Mouse (Mus musculus) ES-E14 (cell line): Measurements from ENCODE around the gene Appl1. TPM values are rescaled to one million over a fixed set of nuclear protein-coding genes. Genes with fewer than 3 reads are reported as not detected.

Experiments used
- DNase-seq: peaks from one replicate; pipeline ENCODE4 v3.0.0-alpha.2; 2013; ENCODE audit warnings: low read depth, low spot score
- H3K27ac ChIP-seq: 2 replicates; pipeline ENCODE4 v1.5.1; 2012; ENCODE audit warnings: low read depth, mild to moderate bottlenecking, low read length, moderate library complexity, mixed read lengths; ENCODE audit not compliant: poor library complexity, insufficient read depth, severe bottlenecking
- H3K36me3 ChIP-seq: 2 replicates; pipeline ENCODE4 v1.6.1; 2012; ENCODE audit warnings: mild to moderate bottlenecking, low read length, moderate library complexity, mixed read lengths; ENCODE audit not compliant: control insufficient read depth, poor library complexity, insufficient read depth, severe bottlenecking
- H3K4me1 ChIP-seq, 2 experiments: fragments of 150-350 bp in 1 of 2; sonication (generic) in 1 of 2; 2 replicates each; pipeline ENCODE4 v1.6.1; 2012; ENCODE audit warnings: low read length in 2 of 2, mild to moderate bottlenecking in 1 of 2, mixed read lengths in 1 of 2; ENCODE audit not compliant: control insufficient read depth in 2 of 2, insufficient read depth in 2 of 2, poor library complexity in 1 of 2
- H3K4me3 ChIP-seq, 2 experiments: fragments of 150-350 bp in 1 of 2; sonication (generic) in 1 of 2; 2 replicates each; pipeline ENCODE4 v1.5.1; 2012; ENCODE audit warnings: low read length in 2 of 2, low read depth in 1 of 2, mild to moderate bottlenecking in 1 of 2, mixed read lengths in 1 of 2; ENCODE audit not compliant: insufficient read depth in 1 of 2, poor library complexity in 1 of 2, severe bottlenecking in 1 of 2
- H3K9ac ChIP-seq: 2 replicates; pipeline ENCODE4 v1.6.1; 2012; ENCODE audit warnings: low read depth, mild to moderate bottlenecking, low read length, mixed read lengths; ENCODE audit not compliant: poor library complexity, insufficient read depth, severe bottlenecking
- H3K9me3 ChIP-seq: fragments of 150-350 bp; sonication (generic); 2 replicates; pipeline ENCODE4 v1.6.1; 2012; ENCODE audit warnings: low read depth, mild to moderate bottlenecking, low read length; ENCODE audit not compliant: control insufficient read depth, insufficient read depth
- CHD2 ChIP-seq: IDR thresholded peaks from 2 replicates; pipeline ENCODE4 v1.6.1; 2014; ENCODE audit warnings: mild to moderate bottlenecking, low read depth, low read length, inconsistent platforms
- HCFC1 ChIP-seq: IDR thresholded peaks from 2 replicates; pipeline ENCODE4 v1.6.1; 2012; ENCODE audit warnings: low read length, inconsistent platforms, borderline replicate concordance; ENCODE audit not compliant: insufficient read depth
- MAFK ChIP-seq: IDR thresholded peaks from 2 replicates; pipeline ENCODE4 v1.6.1; 2014; ENCODE audit warnings: mild to moderate bottlenecking, low read depth, low read length, inconsistent platforms; ENCODE audit not compliant: insufficient read depth
- ZC3H11A ChIP-seq: IDR thresholded peaks from 2 replicates; pipeline ENCODE4 v1.6.1; 2012; ENCODE audit warnings: low read depth, mild to moderate bottlenecking, inconsistent platforms, low read length, borderline replicate concordance
- ZNF384 ChIP-seq: IDR thresholded peaks from 2 replicates; pipeline ENCODE4 v1.6.1; 2012; ENCODE audit warnings: low read depth, low read length, inconsistent platforms
- in situ Hi-C, 2 experiments: fragments of 600-800 bp; cut with MboI; formaldehyde crosslinking; loops; one replicate each; pipeline ENCODE4 v1.15.1; 2025; ENCODE audit warnings: low sequenced_read_pairs in 2 of 2, inconsistent platforms in 1 of 2; ENCODE audit not compliant: unreplicated experiment in 2 of 2
- total RNA-seq: library from RNA; depleted of rRNA; stranded (reverse); fragments of 300-350 nt; gene quantifications from 2 replicates; pipeline ENCODE4 v1.2.3, GENCODE M21; 2012; rRNA removed

Gene Appl1
- total RNA-seq, result 16.0 and 16.1 TPM in 2 replicates

- in situ Hi-C loops, result no loop called here
- Histone ChIP-seq H3K9me3 (no peaks in the 10 kb centered on the region), H3K27ac (peak within 1 kb of the TSS; percentile 19; the same call in 1 of the 2 replicates), H3K9ac (peak within 1 kb of the TSS; percentile 94), H3K36me3 (no peaks in the 10 kb centered on the region), H3K4me1 (peaks cover 0 to 4% of the 10 kb centered on the region in 2 experiments; a peak in 1 of 4 replicates), H3K4me3 (peak within 1 kb of the TSS; percentile 79 to 90)
- TF ChIP-seq MAFK, result no peak
- TF ChIP-seq CHD2, result no peak
- no peak for DNase-seq
These were observed at the start of gene Appl1 for GRCm38 (mm10) chr14:26971106-26971789. Gene Appl1 (minus strand): TSS chr14:26971232.

- in situ Hi-C loops, result no loop called here
- Histone ChIP-seq H3K9ac (no peak overlapping the region), H3K9me3 (no peaks in the 10 kb centered on the region), H3K27ac (no peak overlapping the region), H3K36me3 (no peaks in the 10 kb centered on the region), H3K4me3 (0 out of 4 replicates have a peak overlapping the region, but pooled peaks of 1 of the 2 experiments have one; percentile 32), H3K4me1 (no peaks in the 10 kb centered on the region; a peak in 1 of 4 replicates)
- no peak for DNase-seq
- TF ChIP-seq CHD2 (no peak), MAFK (no peak), HCFC1 (no peak), ZNF384 (no peak), ZC3H11A (no peak)
These were observed 48.8 kb upstream of the Appl1 start for GRCm38 (mm10) chr14:27019850-27020249.

- no peak overlapping the region for H3K4me3 ChIP-seq
- no peaks in the 10 kb centered on the region; a peak in 1 of 4 replicates for H3K4me1 ChIP-seq
- H3K27ac ChIP-seq, result no peak overlapping the region
- in situ Hi-C loops, result no loop called here
- no peaks in the 10 kb centered on the region for H3K36me3 ChIP-seq
- TF ChIP-seq MAFK (no peak), ZC3H11A (no peak), HCFC1 (no peak), CHD2 (no peak), ZNF384 (no peak)
- H3K9me3 ChIP-seq, result no peaks in the 10 kb centered on the region
- no peak overlapping the region for H3K9ac ChIP-seq
- DNase-seq, result no peak
These were observed 46.9 kb upstream of the Appl1 start for GRCm38 (mm10) chr14:27017936-27018335.

DNA sequence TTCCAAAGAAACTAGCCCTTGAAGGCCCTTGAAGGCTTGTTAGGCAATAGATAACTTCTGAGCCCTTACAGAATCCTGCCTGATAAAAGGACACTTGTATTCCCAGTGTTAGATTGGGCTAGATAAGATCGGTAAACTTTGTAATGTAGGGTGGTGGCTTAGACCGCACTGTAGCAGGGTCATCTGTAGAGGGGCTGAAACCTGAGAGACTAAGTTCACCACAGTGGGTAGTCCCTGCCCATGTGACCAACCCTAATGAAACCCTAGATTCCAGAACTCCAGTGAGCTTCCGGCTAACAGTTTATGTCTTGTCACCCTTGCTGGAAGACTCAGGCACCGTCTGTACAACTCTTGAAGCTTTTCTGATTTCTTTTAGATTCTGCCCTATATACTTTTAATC, 42.6 kb upstream of the Appl1 start:
- DNase-seq, result no peak
- Histone ChIP-seq H3K4me1 (no peaks in the 10 kb centered on the region), H3K4me3 (no peak overlapping the region), H3K27ac (no peak overlapping the region), H3K36me3 (no peaks in the 10 kb centered on the region), H3K9ac (no peak overlapping the region), H3K9me3 (no peaks in the 10 kb centered on the region)
- TF ChIP-seq MAFK, result no peak
- no peak for TF ChIP-seq CHD2
- no peak for TF ChIP-seq HCFC1
- TF ChIP-seq ZC3H11A, result no peak
- TF ChIP-seq ZNF384, result no peak
- in situ Hi-C loops, result no loop called here

GRCm38 (mm10) chr14:27011561-27011960, 40.5 kb upstream of the Appl1 start:
- peaks cover 0 to 5% of the 10 kb centered on the region in 2 experiments; a peak in 1 of 4 replicates for H3K4me1 ChIP-seq
- H3K36me3 ChIP-seq, result no peaks in the 10 kb centered on the region
- no peak overlapping the region for H3K9ac ChIP-seq
- peak; percentile 40 for DNase-seq
- H3K4me3 ChIP-seq, result no peak overlapping the region
- no peak overlapping the region for H3K27ac ChIP-seq
- no peak for TF ChIP-seq ZC3H11A
- TF ChIP-seq ZNF384, result peak; percentile 49; the same call in 1 of the 2 replicates
- no peak for TF ChIP-seq CHD2
- TF ChIP-seq MAFK, result no peak
- no peak for TF ChIP-seq HCFC1
- in situ Hi-C loops, result no loop called here
- H3K9me3 ChIP-seq, result no peaks in the 10 kb centered on the region
